Mouse (Mus musculus): ENCODE results near the gene Plppr4.

Plppr4 gene

GRCm38 (mm10) chr3:117360528-117360927, at the start of gene Plppr4:
Plppr4 (minus strand) TSS chr3:117360876.
- peak in 1 of 2 experiments; percentile 47 for DNase-seq (ENCODE audit: low spot score in 2 of 2)

- no peak for DNase-seq (ENCODE audit: low spot score in 2 of 2)
Measured at GRCm38 (mm10) chr3:117405821-117406220, 45.1 kb upstream of the Plppr4 start.

- no peak for DNase-seq (ENCODE audit: low spot score in 2 of 2)
Measured at GRCm38 (mm10) chr3:117403740-117404139, 43.1 kb upstream of the Plppr4 start.

GRCm38 (mm10) chr3:117366041-117366440, 5.4 kb upstream of the Plppr4 start:
- DNase-seq (ENCODE audit: low spot score in 2 of 2): no peak

GRCm38 (mm10) chr3:117359686-117360521, 772 bp downstream of the Plppr4 start:
- peak; percentile 80 to 84 for DNase-seq (ENCODE audit: low spot score in 2 of 2)

- DNase-seq (ENCODE audit: low spot score in 2 of 2): peak; percentile 49 to 68
Measured at GRCm38 (mm10) chr3:117358981-117359628, 1.6 kb downstream of the Plppr4 start.

GRCm38 (mm10) chr3:117357367-117357766, 3.3 kb downstream of the Plppr4 start:
- DNase-seq (ENCODE audit: low spot score in 2 of 2): no peak

GRCm38 (mm10) chr3:117353940-117354339, 6.7 kb downstream of the Plppr4 start:
- DNase-seq (ENCODE audit: low spot score in 2 of 2): peak in 1 of 2 experiments; percentile 45

- DNase-seq (ENCODE audit: low spot score in 2 of 2): no peak
Measured at GRCm38 (mm10) chr3:117346351-117346750, 14.3 kb downstream of the Plppr4 start.

GRCm38 (mm10) chr3:117331502-117331901, 29.2 kb downstream of the Plppr4 start:
- DNase-seq (ENCODE audit: low spot score in 2 of 2): no peak

GRCm38 (mm10) chr3:117329485-117329884, 31.2 kb downstream of the Plppr4 start:
- DNase-seq (ENCODE audit: low spot score in 2 of 2): no peak

GRCm38 (mm10) chr3:117326551-117326950, 34.1 kb downstream of the Plppr4 start:
- no peak for DNase-seq (ENCODE audit: low spot score in 2 of 2)

GRCm38 (mm10) chr3:117319671-117320070, 41.0 kb downstream of the Plppr4 start:
- DNase-seq (ENCODE audit: low spot score in 2 of 2): no peak

- DNase-seq (ENCODE audit: low spot score in 2 of 2): no peak
Measured at GRCm38 (mm10) chr3:117313339-117313738, 47.3 kb downstream of the Plppr4 start.

GRCm38 (mm10) chr3:117312097-117312496, 48.6 kb downstream of the Plppr4 start:
- peak in 1 of 2 experiments; percentile 43 for DNase-seq (ENCODE audit: low spot score in 2 of 2)

- DNase-seq (ENCODE audit: low spot score in 2 of 2): no peak
Measured at GRCm38 (mm10) chr3:117310801-117311368, 49.8 kb downstream of the Plppr4 start.

- DNase-seq (ENCODE audit: low spot score in 2 of 2): no peak
Measured at GRCm38 (mm10) chr3:117309580-117309910, 51.1 kb downstream of the Plppr4 start.

GRCm38 (mm10) chr3:117308895-117309579, 51.6 kb downstream of the Plppr4 start:
- no peak for DNase-seq (ENCODE audit: low spot score in 2 of 2)

- DNase-seq (ENCODE audit: low spot score in 2 of 2): no peak
Measured at GRCm38 (mm10) chr3:117307555-117307954, 53.1 kb downstream of the Plppr4 start.

- no peak for DNase-seq (ENCODE audit: low spot score in 2 of 2)
Measured at GRCm38 (mm10) chr3:117304037-117304436, 56.6 kb downstream of the Plppr4 start.

GRCm38 (mm10) chr3:117300735-117301271, 59.9 kb downstream of the Plppr4 start:
- DNase-seq (ENCODE audit: low spot score in 2 of 2): no peak

- DNase-seq (ENCODE audit: low spot score in 2 of 2): no peak
Measured at GRCm38 (mm10) chr3:117297735-117298134, 62.9 kb downstream of the Plppr4 start.

Data from right cerebral cortex, postnatal 10 days (tissue).